Mouse (Mus musculus) testis, adult 2 months (tissue): ENCODE results near the gene Nt5c3b.

Source experiments
- CTCF ChIP-seq: fragments of 200-500 bp; IDR thresholded peaks from 2 replicates; pipeline ENCODE4 v1.5.1; 2012; ENCODE audit warnings: low read depth, mild to moderate bottlenecking, inconsistent platforms, low read length, moderate library complexity; ENCODE audit not compliant: control insufficient read depth, insufficient read depth, insufficient replicate concordance
- POLR2A ChIP-seq: fragments of 200-500 bp; IDR thresholded peaks from 2 replicates; pipeline ENCODE4 v1.6.1; 2012; ENCODE audit warnings: low read depth, mild to moderate bottlenecking, inconsistent platforms, low read length, moderate library complexity; ENCODE audit not compliant: control insufficient read depth

- TF ChIP-seq POLR2A: no peak
- no peak for TF ChIP-seq CTCF
Observed at GRCm38 (mm10) chr11:100435678-100436246, 5.8 kb downstream of the Nt5c3b start.
